Mouse (Mus musculus): ENCODE data around the gene Zmynd19. TPM values are rescaled to one million over a fixed set of nuclear protein-coding genes. Genes with fewer than 3 reads are reported as not detected.

Zmynd19 gene
- 19.7 and 20.7 TPM in 2 replicates for polyA plus RNA-seq (2016; fragmentation: Nextera tagmentation; extraction: Ambion mirVana)

GRCm38 (mm10) chr2:24949421-24950188 is at the start of gene Zmynd19:
Zmynd19 (plus strand) TSS chr2:24949792.
- Histone ChIP-seq H3K9ac (peak within 1 kb of the TSS; percentile 80), H3K4me1 (peaks cover 16% of the 10 kb centered on the region), H3K4me3 (peak within 1 kb of the TSS; percentile 86), H3K27me3 (no peaks in the 10 kb centered on the region), H3K4me2 (replicated peaks) (peak within 1 kb of the TSS; percentile 97), H3K9me3 (replicated peaks) (no peaks in the 10 kb centered on the region), H3K36me3 (peaks cover 29% of the 10 kb centered on the region), H3K27ac (peak within 1 kb of the TSS; percentile 64)
- WGBS: under 1% methylated on average over 107 of the region's 108 CpGs
- ATAC-seq (ENCODE audit: low FRiP score): peak; percentile 99

GRCm38 (mm10) chr2:24901055-24901454 is 48.5 kb upstream of the Zmynd19 start:
- H3K36me3 ChIP-seq: no peaks in the 10 kb centered on the region

GRCm38 (mm10) chr2:24902999-24903398 is 46.6 kb upstream of the Zmynd19 start:
- WGBS: 87% methylated on average over 6 of the region's 6 CpGs
- Histone ChIP-seq H3K27ac (no peak overlapping the region), H3K4me2 (replicated peaks) (no peak overlapping the region), H3K9me3 (replicated peaks) (no peaks in the 10 kb centered on the region), H3K9ac (no peak overlapping the region), H3K4me1 (peaks cover 30% of the 10 kb centered on the region), H3K27me3 (no peaks in the 10 kb centered on the region), H3K36me3 (no peaks in the 10 kb centered on the region), H3K4me3 (no peak overlapping the region)
- ATAC-seq (ENCODE audit: low FRiP score): no peak

More at GRCm38 (mm10) chr2:24901055-24901454, 48.5 kb upstream of the Zmynd19 start:
- H3K4me2 ChIP-seq (replicated peaks): no peak overlapping the region
- no peaks in the 10 kb centered on the region for H3K9me3 ChIP-seq (replicated peaks)
- H3K27ac ChIP-seq: no peak overlapping the region
- WGBS: 81% methylated on average over 5 of the region's 5 CpGs
- H3K4me1 ChIP-seq: peaks cover 19% of the 10 kb centered on the region
- H3K27me3 ChIP-seq: no peaks in the 10 kb centered on the region
- ATAC-seq (ENCODE audit: low FRiP score): no peak
- H3K9ac ChIP-seq: no peak overlapping the region
- no peak overlapping the region for H3K4me3 ChIP-seq

- peaks cover 30% of the 10 kb centered on the region for H3K4me1 ChIP-seq
- H3K36me3 ChIP-seq: no peaks in the 10 kb centered on the region
- WGBS: 43% methylated on average over 11 of the region's 11 CpGs
- ATAC-seq (ENCODE audit: low FRiP score): peak; percentile 82
- H3K9ac ChIP-seq: no peak overlapping the region
- H3K9me3 ChIP-seq (replicated peaks): no peaks in the 10 kb centered on the region
- H3K4me2 ChIP-seq (replicated peaks): peak overlapping the region; percentile 23; the same call in 1 of the 2 replicates
- peak overlapping the region; percentile 85 for H3K27ac ChIP-seq
- H3K27me3 ChIP-seq: no peaks in the 10 kb centered on the region
- no peak overlapping the region for H3K4me3 ChIP-seq
Measured at GRCm38 (mm10) chr2:24904823-24905652, 44.6 kb upstream of the Zmynd19 start.

- Histone ChIP-seq H3K9me3 (replicated peaks) (no peaks in the 10 kb centered on the region), H3K4me3 (no peak overlapping the region), H3K36me3 (no peaks in the 10 kb centered on the region), H3K4me2 (replicated peaks) (peak overlapping the region; percentile 23; the same call in 1 of the 2 replicates), H3K27ac (peak overlapping the region; percentile 85), H3K4me1 (peaks cover 30% of the 10 kb centered on the region), H3K9ac (no peak overlapping the region), H3K27me3 (no peaks in the 10 kb centered on the region)
- ATAC-seq (ENCODE audit: low FRiP score): peak; percentile 63; the same call in 1 of the 2 replicates
- WGBS: 13% methylated on average over 2 of the region's 2 CpGs
Measured at GRCm38 (mm10) chr2:24905653-24906155, 43.9 kb upstream of the Zmynd19 start.

GRCm38 (mm10) chr2:24910481-24910880 is 39.1 kb upstream of the Zmynd19 start:
- Histone ChIP-seq H3K27ac (no peak overlapping the region), H3K4me2 (replicated peaks) (no peak overlapping the region), H3K4me1 (peaks cover 16% of the 10 kb centered on the region), H3K36me3 (no peaks in the 10 kb centered on the region), H3K9ac (no peak overlapping the region), H3K4me3 (no peak overlapping the region), H3K9me3 (replicated peaks) (no peaks in the 10 kb centered on the region), H3K27me3 (no peaks in the 10 kb centered on the region)
- WGBS: 96% methylated on average over 4 of the region's 4 CpGs
- ATAC-seq (ENCODE audit: low FRiP score): no peak

- no peak overlapping the region for H3K9ac ChIP-seq
- no peaks in the 10 kb centered on the region for H3K27me3 ChIP-seq
- H3K4me3 ChIP-seq: no peak overlapping the region
- 93% methylated on average over 4 of the region's 4 CpGs for WGBS
- no peaks in the 10 kb centered on the region for H3K9me3 ChIP-seq (replicated peaks)
- ATAC-seq (ENCODE audit: low FRiP score): no peak
- no peak overlapping the region for H3K27ac ChIP-seq
- peaks cover 2% of the 10 kb centered on the region for H3K4me1 ChIP-seq
- no peaks in the 10 kb centered on the region for H3K36me3 ChIP-seq
- H3K4me2 ChIP-seq (replicated peaks): no peak overlapping the region
Measured at GRCm38 (mm10) chr2:24912189-24912588, 37.4 kb upstream of the Zmynd19 start.

GRCm38 (mm10) chr2:24912589-24912988 is 37.0 kb upstream of the Zmynd19 start:
- H3K9me3 ChIP-seq (replicated peaks): no peaks in the 10 kb centered on the region
- H3K4me2 ChIP-seq (replicated peaks): no peak overlapping the region
- no peak overlapping the region for H3K9ac ChIP-seq
- no peaks in the 10 kb centered on the region for H3K36me3 ChIP-seq
- no peak overlapping the region for H3K27ac ChIP-seq
- no peak overlapping the region for H3K4me3 ChIP-seq
- H3K4me1 ChIP-seq: peaks cover 6% of the 10 kb centered on the region
- no peaks in the 10 kb centered on the region for H3K27me3 ChIP-seq
- ATAC-seq (ENCODE audit: low FRiP score): no peak

GRCm38 (mm10) chr2:24914762-24915161 is 34.8 kb upstream of the Zmynd19 start:
- WGBS: 87% methylated on average over 3 of the region's 3 CpGs
- no peak overlapping the region for H3K4me3 ChIP-seq
- ATAC-seq (ENCODE audit: low FRiP score): no peak
- no peaks in the 10 kb centered on the region for H3K9me3 ChIP-seq (replicated peaks)
- no peaks in the 10 kb centered on the region for H3K36me3 ChIP-seq
- no peak overlapping the region for H3K9ac ChIP-seq
- H3K27ac ChIP-seq: no peak overlapping the region
- H3K27me3 ChIP-seq: no peaks in the 10 kb centered on the region
- no peak overlapping the region for H3K4me2 ChIP-seq (replicated peaks)
- peaks cover 13% of the 10 kb centered on the region for H3K4me1 ChIP-seq

GRCm38 (mm10) chr2:24918930-24919838 is 30.4 kb upstream of the Zmynd19 start, which contains the start of gene Ehmt1:
Ehmt1 (minus strand) TSS chr2:24919614.
- Histone ChIP-seq H3K36me3 (no peaks in the 10 kb centered on the region), H3K4me1 (peaks cover 13% of the 10 kb centered on the region), H3K27me3 (no peaks in the 10 kb centered on the region), H3K9ac (peak within 1 kb of the TSS; percentile 99), H3K4me3 (peak within 1 kb of the TSS; percentile 98), H3K27ac (peak within 1 kb of the TSS; percentile 98), H3K9me3 (replicated peaks) (no peaks in the 10 kb centered on the region), H3K4me2 (replicated peaks) (peak within 1 kb of the TSS; percentile 81)
- ATAC-seq (ENCODE audit: low FRiP score): peak; percentile 98
- whole genome bisulfite sequencing: under 1% methylated on average over 96 of the region's 112 CpGs

GRCm38 (mm10) chr2:24919839-24920175 is 29.8 kb upstream of the Zmynd19 start:
- H3K27me3 ChIP-seq: no peaks in the 10 kb centered on the region
- H3K4me2 ChIP-seq (replicated peaks): peak overlapping the region; percentile 81
- H3K4me1 ChIP-seq: peaks cover 13% of the 10 kb centered on the region
- peak; percentile 67 for ATAC-seq (ENCODE audit: low FRiP score)
- peak overlapping the region; percentile 99 for H3K9ac ChIP-seq
- WGBS: 10% methylated on average over 8 of the region's 8 CpGs
- peak overlapping the region; percentile 98 for H3K4me3 ChIP-seq
- H3K36me3 ChIP-seq: no peaks in the 10 kb centered on the region
- H3K27ac ChIP-seq: peak overlapping the region; percentile 98
- H3K9me3 ChIP-seq (replicated peaks): no peaks in the 10 kb centered on the region

Data from hindbrain, embryonic 12.5 days (tissue).